Mouse (Mus musculus) olfactory bulb, adult 2 months (tissue): Measurements from ENCODE around the gene Ak8.

Experiments used
- CTCF ChIP-seq: fragments of 200-500 bp; IDR thresholded peaks from 2 replicates; pipeline ENCODE4 v1.5.1; 2012; ENCODE audit warnings: low read depth, mild to moderate bottlenecking, low read length, moderate library complexity; ENCODE audit not compliant: insufficient read depth
- POLR2A ChIP-seq: fragments of 200-500 bp; IDR thresholded peaks from 2 replicates; pipeline ENCODE4 v1.6.1; 2012; ENCODE audit warnings: mild to moderate bottlenecking, low read depth, low read length, moderate library complexity; ENCODE audit not compliant: insufficient read depth

DNA sequence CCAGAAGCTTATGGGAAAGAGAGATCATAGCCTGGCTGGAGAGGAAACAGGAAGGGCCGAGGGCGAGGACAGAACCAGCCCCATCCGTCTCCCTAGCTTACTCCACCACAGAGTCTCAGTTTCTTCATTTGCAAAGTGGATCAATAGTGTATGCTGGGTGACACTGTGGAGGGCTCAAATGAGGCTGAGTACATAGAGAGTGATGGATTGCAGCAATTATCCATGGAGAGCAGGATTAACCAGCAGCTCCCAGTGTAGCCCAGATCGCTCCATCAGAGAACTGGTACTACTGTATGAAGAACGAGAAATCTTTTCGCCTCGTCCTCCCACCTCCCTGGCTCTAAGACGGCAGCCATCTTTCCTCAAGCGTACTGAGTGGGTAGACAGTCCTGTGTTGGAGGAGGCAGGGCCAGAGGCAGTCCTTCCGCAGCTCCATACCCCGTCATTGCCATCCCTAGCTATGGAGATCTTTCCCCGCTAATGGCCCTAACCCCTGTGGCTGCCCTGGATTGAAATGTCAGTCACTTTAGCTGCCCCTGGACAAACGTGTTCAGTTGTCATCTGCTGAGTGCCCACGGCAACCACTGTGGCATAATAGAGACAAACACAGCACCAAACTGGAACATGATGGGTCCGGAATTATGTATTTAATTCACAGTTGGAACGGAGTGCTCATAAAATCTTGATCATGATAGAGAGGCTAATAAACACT, 86.5 kb downstream of the Ak8 start:
- TF ChIP-seq CTCF (no peak), POLR2A (no peak)
